Mouse (Mus musculus): ENCODE results near the gene Cyfip2.
A peak's percentile ranks its signal among the peaks of the same experiment; 100 is the strongest.

Gene Cyfip2

DNA sequence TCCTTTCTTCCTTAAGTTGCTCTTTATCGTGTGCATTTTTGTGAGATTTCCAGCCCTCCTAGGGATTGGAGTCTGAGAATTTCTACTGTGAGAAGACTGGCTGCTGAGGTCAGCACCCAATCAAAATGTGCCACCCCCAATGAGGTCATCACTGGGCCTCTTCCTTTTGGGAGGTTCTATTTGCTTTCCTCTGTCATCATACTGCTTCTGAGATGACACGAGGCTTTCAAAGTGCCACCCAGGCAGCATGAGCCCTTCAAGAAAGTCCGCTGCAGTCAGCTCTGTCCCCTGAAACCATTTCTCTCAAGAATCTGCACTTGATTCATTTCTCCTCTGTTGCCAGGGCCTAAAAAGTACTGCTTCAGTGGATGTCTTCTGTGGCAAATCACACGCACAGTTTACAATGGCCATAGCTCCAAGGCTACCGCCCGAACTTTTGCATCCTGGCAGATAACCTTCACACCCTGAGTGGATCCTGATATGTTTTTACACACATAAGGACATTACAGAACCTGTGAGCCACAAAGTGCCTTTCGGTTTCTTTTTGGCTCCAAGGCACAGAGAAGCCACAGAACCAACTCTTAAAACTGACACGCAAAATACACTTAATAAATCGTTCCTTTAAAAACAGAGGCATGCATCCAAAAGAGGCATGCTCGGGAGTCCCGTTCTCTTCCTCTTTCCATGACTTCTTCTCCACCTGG lies 4.2 kb downstream of the Cyfip2 start:
- DNase-seq (ENCODE audit: inconsistent age in 2 of 2, low spot score in 1 of 2), result peak; percentile 67 to 86

DNA sequence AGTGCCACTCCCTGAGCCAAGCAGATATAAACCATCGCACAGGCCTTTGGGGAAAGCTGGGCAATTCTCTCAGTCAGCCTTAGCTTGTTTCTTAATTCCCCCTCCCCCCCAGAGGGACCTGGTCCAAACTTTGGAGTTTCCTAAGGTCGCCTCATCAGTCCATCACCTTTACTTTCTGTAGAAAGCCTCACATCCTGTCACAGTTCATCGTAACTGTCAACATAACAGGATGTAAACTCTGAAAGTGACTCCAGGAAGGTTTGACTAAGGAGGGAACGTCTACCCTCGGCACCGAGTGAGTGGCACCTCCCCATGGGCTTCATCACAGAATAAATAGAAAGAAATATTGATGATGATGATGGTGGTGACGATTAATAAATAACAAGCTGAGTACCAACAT lies 4.9 kb downstream of the Cyfip2 start:
- no peak for DNase-seq (ENCODE audit: inconsistent age in 2 of 2, low spot score in 1 of 2)

DNA sequence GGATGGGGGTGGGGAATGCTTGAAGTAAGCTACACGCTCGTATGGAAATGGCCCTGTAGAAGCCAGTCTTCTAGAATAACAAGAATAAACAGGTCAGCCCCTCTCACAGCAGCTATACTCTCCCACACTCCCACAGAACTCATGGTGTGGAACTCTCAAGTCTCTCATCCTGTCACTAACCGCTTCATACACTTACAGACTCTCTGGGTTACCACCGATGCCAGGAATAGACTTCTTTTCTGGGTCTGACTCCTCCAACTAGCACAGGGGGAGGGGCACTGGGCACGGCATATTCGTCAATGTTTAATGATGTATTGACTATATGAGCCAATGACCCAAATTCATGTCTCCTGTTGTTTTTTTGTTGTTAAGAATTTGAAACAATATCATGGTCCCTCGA lies 5.9 kb downstream of the Cyfip2 start:
- peak in 1 of 2 experiments; percentile 32 for DNase-seq (ENCODE audit: inconsistent age in 2 of 2, low spot score in 1 of 2)

DNA sequence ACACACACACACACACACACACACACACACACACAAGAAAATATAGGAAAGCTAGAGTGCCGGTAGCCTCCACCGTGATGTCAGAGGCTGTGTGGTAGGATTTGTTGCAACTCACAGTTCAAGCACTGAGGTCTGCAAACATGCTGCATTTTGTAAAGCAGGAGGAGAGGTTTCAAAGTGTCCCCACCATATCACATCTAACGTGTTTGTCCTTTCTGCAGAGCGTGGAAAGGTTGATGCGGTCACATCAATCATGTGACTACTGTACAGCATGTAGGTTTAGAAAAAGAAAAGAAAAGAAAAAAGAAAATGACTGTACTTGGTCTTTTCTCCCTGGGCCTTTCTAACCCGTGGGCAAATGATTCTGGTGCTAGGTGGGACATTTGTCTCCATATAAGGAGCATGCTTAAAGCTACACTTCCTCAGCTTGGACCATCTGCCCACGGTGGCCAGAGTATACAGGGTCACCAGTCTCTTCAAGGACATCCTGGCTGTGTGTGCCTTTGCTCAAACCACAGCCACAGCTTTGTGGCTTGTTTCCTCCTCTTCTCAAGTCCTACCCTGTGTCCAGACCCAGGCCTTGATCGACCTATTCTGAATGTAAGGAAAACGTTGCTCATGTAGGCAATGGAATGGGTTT lies 6.7 kb downstream of the Cyfip2 start:
- peak in 1 of 2 experiments; percentile 61 for DNase-seq (ENCODE audit: inconsistent age in 2 of 2, low spot score in 1 of 2)

DNA sequence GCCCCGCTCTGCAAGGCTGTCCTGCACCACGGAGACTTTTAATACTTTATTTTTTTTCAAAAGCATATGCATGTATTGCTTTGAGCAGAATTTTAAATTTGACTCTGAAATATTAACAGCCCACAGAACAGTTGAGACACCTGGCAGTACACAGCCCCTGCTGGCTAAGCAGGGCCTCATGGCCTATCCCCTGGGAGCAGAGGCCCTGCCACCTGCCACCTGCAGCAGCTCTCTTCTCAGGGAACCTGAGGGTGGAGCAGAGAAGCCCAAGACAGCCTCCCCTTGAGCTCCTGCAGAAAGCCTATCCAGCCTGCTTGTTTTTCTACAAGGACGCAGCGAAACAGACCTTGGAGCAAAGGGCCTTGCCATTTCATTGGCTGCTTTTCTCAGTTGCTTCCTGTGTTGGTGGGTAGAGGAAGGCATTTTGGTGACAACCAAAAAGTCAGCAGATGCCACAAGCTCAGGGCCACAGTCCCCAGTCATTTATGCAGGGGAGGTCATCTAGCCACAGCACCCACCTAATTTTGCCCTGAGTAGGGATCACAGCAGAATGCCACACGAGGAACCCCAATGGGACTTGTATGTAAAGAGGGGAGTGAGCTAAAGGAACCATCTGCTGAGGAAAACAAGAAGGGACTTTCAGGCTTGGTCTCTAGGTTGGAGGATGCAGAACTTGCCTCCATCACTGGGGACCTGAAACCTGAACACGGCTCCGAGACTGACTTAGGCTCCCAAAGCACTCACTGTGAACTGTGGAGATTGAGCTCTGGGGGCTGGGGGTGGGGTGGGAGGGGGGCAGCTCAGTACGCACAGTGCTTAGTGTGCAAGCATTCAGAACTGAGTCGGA lies 7.6 kb downstream of the Cyfip2 start:
- peak; percentile 72 to 90 for DNase-seq (ENCODE audit: inconsistent age in 2 of 2, low spot score in 1 of 2)

DNA sequence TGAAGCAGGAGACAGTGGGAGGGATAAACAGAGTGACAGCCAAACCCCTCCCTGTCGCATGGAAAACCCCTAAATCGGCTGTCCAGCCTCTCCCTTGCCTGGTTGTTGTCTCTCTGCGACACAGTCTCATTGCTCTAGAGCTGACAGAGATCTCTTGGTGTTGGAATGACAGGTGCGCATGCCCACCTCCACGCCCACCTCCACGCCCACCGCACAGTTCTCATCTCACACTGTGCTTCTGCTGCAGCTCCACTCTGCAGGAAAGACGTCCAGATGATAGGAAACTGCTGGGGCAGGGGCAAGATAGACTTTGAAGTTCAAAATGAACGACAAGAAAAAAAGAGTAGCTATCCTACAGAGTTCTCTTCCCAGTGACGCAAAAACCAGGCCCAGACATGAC lies 8.6 kb downstream of the Cyfip2 start:
- no peak for DNase-seq (ENCODE audit: inconsistent age in 2 of 2, low spot score in 1 of 2)

DNA sequence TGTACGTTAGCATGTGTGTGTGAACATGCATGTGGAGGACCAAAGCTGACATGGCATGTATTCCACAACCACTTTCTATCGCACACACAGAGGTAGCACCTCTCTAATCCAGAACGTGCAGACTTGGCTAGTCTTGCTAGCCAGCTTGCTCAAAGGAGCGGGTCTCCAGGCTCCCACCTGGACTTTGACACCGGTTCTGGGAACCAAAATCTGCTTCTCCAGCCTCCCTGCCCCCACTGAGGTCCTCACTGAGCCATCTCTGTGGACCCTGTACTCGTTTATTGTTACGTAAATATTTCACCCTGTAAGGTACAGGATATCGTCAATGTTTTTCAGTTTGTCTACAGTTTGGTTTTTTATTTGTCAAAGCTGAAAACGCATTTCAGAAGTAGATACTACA lies 10.2 kb downstream of the Cyfip2 start:
- DNase-seq (ENCODE audit: inconsistent age in 2 of 2, low spot score in 1 of 2), result no peak

DNA sequence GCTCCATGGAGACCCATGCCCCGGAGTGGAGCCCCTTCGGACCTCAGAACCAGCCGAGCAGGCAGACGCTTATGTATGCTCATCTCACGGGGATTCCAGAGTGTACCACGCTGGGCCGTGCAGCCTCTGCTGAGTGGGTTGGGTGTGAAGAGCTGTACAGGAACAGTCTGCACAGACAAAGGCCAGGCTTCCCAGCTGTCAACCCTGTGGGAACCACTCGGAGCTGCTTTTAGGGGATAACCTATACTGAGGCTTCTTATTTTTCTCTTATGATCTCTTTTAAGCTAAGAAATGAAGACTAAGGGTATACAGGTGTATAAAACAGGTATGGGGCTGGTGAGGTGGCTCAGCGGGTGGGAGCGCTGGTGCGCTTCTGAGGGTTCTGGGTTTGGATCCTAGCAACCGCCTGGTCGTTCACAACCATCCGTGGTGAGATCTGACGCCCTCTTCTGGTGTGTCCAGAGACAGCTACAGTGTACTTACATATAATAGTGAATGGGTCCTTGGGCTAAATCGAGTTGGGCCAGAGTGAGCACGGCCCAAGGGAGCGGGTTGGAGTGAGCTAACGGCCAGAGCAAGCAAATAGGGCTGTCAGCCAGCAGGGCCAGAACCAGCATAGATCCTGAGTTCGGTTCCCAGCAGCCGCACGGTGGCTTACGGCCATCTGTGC lies 10.9 kb downstream of the Cyfip2 start:
- no peak for DNase-seq (ENCODE audit: inconsistent age in 2 of 2, low spot score in 1 of 2)

DNA sequence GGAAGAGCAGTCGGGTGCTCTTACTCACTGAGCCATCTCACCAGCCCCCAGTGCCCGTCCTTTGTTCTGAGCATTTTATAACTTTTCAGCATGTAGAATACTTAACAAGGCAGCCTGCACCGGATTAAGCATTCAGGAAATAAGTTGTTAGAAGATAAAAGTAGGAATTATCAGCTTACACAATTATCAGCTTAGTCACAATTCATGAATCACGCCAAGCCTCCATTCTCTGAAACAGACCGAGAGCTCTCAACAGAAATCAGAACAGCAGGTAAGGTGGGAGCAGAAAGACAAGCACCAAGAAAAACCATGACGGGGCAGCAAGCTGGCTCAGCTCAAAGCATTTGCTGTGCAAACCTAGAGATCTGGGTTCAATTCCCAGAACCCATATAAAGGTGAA lies 12.8 kb downstream of the Cyfip2 start:
- DNase-seq (ENCODE audit: inconsistent age in 2 of 2, low spot score in 1 of 2), result peak in 1 of 2 experiments; percentile 68

DNA sequence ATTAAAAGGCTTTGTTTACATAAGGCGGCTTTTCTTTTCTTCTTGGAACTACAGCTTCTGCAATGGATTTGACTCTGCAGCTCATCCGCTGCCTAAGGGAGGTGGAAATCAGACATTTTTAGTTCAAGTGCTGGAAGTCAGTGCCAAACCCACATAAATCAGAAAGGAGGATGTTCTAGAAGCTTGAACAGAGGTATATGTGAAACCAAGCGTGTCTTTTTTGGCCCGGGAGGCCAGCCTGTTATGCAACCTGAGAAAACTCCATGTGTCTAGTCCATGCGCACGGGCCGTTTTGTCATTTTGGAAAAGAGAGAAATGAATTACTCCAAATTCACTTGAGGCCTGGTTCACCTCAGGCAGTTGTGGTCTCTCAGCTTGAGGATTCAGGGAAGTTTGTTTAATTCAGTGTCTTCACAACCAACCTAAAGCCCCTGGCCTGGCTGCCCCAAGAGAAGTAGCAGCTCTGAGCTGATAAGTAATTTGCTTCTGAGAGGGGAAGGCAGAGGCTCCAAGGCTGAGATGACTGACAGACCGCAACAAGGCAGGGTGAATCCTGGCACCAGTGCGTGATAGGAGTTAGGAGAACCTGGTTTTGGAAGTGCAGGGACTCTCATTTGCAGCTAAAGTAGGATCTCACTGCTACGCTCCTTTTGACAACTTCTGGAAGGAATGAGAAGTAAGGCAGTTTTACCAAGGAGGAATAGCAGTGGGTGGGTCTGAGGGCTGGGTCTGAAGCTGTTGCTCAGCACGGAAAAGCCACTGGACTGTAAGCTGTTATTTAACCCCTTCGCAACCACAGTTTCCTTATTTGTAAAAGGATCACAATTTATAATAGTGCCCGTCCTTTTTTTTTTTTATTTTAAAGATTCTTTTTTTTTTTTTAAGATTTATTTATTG lies 13.5 kb downstream of the Cyfip2 start:
- peak; percentile 56 to 85 for DNase-seq (ENCODE audit: inconsistent age in 2 of 2, low spot score in 1 of 2)

DNA sequence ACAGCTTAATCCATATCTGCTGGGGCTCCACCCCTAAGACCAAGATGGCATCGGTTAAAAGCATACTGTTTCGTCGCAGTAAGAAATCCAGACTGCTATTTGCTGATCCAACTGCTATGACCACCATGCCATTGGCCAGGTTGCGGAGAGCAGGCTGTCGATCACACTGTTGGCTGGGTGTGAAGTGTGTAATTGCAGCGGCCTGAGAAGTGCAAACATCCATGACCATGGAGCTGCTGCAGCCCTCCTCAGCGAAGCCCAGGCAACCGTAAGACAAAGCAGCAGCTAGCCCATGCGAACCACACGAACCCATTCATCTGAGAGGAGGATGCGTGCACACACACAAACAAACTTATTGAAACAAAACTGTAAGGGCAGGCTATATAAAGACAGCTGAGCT lies 18.3 kb downstream of the Cyfip2 start:
- no peak for DNase-seq (ENCODE audit: inconsistent age in 2 of 2, low spot score in 1 of 2)

DNA sequence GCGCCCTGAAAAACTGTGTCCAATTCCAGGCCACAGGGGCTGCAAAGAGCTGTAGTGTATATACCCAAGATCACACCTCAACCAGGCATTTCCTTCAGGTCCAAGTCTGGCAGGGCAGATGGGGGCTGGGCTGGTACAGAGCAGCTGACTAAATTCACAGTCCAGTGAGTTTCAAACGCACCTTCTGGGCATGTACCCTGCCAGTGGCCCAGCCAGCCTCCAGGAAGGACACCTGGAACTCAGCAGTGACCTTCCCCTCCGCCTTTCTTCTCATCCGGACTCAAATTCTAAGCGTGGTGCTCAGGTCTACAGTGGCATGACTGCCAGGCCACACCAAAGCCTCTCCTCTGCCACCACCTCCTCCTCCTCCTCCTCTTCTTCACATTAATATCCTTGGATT lies 19.2 kb downstream of the Cyfip2 start:
- no peak for DNase-seq (ENCODE audit: inconsistent age in 2 of 2, low spot score in 1 of 2)

DNA sequence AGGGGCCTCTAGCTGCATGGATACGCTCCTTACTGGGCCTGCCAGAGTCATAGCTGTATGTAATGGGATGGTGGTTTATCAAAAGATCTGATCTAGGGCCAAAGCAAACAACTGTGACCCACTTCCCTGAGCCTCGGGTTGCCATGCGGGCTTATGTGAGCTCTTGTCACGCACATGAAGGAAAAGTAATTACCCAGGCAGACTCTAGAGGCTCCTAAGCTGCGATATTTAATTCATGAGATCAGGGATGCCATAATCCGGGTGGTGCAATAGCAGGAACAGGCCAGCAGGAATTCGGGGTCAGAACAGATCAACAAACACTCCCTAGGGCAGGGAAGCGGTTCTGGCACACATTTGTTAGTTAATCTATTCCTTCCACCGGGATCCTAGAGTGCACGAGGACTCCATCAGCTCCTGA lies 21.7 kb downstream of the Cyfip2 start:
- peak in 1 of 2 experiments; percentile 60 for DNase-seq (ENCODE audit: inconsistent age in 2 of 2, low spot score in 1 of 2)

DNA sequence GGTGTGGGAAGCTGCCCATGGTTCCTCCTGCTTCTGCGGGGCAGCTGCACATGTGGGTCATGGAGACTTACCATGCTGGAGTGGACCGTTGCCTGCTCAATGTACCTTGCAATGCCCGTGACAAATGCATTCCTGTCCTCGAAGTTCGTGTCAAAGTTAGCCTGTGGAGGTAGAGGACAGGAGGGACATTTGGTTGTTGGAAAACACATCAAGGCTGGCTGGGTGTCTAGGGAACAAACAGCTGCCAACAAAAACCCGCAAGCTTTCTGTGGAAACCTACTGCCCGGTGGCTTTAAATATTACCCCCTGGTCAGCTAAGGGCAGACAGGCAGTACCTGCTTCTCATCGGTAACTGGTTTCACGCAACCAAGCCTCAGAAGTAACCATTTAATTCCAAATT lies 23.1 kb downstream of the Cyfip2 start:
- DNase-seq (ENCODE audit: inconsistent age in 2 of 2, low spot score in 1 of 2), result peak in 1 of 2 experiments; percentile 49

DNA sequence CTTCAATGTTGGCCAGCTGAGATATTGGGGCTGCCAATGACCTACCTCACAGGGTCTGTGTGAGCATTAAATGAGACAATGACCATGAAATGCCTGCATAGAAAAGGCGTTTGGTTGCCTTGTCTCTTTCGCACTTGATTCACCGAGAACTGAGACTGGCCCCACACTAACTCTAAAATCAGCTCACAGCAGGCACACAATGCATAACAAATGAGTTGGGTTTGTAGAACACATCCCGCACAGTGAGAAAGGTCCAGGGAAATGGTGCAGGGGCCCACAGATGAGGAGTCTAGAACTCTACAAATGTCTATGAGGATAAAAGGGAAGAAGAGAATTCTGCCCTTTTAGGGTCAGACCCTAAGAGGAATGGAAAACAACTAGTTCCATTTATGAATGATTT lies 23.6 kb downstream of the Cyfip2 start:
- no peak for DNase-seq (ENCODE audit: inconsistent age in 2 of 2, low spot score in 1 of 2)

DNA sequence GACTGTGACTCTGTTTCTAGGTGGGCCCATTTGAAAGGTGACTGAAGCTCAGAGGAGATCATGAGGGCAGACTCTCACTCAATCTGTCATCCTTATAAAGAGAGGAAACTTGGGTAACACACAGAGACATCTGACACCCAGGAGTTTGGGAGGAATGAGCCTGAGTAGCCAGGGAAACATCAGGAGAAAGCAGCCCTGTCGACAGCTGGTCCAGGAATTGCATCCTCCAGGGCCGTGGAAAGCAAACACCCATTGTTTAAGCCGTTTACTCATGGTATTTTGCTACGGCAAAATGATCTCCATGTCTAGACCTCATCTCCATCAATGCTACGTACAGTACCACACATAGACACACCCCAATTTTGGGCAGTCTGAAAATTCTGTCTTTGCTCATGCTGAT lies 24.6 kb downstream of the Cyfip2 start:
- DNase-seq (ENCODE audit: inconsistent age in 2 of 2, low spot score in 1 of 2), result peak in 1 of 2 experiments; percentile 30

DNA sequence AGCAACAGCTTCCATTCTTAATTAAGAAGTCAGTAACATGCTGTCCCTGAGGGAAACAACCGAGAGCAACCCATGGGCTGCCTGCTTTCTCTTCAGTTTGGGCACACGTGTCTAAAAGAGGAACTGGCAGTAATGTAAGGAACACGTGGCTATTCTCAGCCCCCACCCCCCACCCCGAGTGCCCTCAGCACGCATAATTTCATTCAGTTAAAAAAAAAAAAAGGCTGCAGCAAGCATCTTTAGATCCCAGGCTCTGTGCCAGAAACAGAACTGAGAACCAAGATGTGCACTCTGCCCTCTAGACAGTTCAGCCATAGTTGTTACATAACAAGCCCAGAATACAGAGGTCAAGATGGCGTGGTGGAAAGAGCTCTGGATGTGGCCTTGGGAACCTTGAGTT lies 25.9 kb downstream of the Cyfip2 start:
- peak in 1 of 2 experiments; percentile 52 for DNase-seq (ENCODE audit: inconsistent age in 2 of 2, low spot score in 1 of 2)

DNA sequence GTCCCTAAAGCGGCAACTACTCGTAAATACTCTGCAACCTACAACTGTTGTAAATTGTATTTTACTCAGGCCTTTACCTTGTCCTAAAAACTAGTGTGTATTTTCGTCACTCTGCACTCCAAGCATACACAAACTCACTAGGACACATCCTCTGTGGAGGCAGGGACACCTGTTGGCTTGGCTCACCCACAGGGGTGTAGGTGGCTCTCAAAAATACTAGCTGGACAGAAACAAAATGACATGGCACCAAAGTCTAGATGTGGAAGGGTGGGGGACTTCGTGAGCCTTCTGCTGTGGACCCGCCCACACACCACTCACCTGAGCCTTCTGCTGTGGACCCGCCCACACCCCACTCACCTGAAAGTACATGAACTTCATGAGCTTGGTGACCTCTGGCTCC lies 28.9 kb downstream of the Cyfip2 start:
- DNase-seq (ENCODE audit: inconsistent age in 2 of 2, low spot score in 1 of 2), result no peak

DNA sequence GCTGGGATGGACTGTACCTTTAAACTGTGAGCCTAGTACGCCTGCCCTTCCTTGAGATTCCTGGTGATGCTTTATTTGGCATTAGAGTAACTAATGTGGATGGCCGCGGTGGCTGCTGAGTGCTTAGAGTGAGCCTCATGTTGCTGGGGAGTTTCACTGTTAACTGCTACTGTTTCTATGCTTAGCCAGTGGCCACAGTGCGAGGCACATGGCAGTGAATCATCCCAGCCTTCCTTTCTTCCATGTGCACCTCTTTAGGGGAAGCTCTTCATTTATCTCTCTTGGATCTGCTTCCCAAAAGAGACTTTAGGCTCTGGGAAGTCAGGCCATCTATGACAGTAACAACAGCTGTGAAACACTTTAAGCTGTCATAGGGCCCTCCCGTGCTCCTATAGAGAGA lies 30.0 kb downstream of the Cyfip2 start:
- DNase-seq (ENCODE audit: inconsistent age in 2 of 2, low spot score in 1 of 2), result no peak

DNA sequence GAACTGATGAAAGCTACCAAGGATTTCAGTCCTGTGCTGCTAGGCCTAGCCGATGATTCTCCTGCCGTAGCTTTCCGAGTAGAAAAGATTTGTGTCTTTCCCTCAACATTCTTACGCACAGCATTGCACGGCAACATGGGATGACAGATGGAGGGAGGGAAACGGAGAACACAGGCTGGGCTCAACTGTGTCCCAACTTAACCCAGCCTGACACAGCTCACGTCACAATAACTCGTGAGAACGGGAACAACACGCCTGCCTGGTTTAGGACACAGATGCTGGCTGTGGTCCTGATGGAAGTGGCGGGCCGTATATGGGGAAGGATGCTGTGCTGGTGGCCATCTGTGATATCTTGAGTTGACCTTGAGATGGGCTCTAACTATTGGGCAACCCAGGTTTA lies 34.0 kb downstream of the Cyfip2 start:
- DNase-seq (ENCODE audit: inconsistent age in 2 of 2, low spot score in 1 of 2), result no peak
